Mouse (Mus musculus) cerebellum, adult (tissue): ENCODE results near the gene Clrn3.
A peak's percentile ranks its signal among the peaks of the same experiment; 100 is the strongest.
"Not testable (repeated sequence)": the region's sequence is repeated elsewhere in the genome, so short reads cannot be mapped to it uniquely, and the experiment has no call there.

ENCODE experiments used
- ATAC-seq: cut with Nextera tagmentation; 2 replicates; pipeline ENCODE4 v1.9.2; 2017; ENCODE audit warnings: mild to moderate bottlenecking, moderate library complexity, mixed read lengths; ENCODE audit not compliant: insufficient number of reproducible peaks, low FRiP score, low TSS enrichment

The Clrn3 gene

GRCm38 (mm10) chr7:135528515-135528914 lies at the start of gene Clrn3:
Clrn3 (minus strand) TSS chr7:135528654.
- no peak for ATAC-seq

GRCm38 (mm10) chr7:135576329-135576728 lies 47.9 kb upstream of the Clrn3 start:
- no peak for ATAC-seq

GRCm38 (mm10) chr7:135575319-135576069 lies 47.0 kb upstream of the Clrn3 start:
- not testable (repeated sequence) for ATAC-seq

- peak; percentile 90 for ATAC-seq
These were observed 43.6 kb upstream of the Clrn3 start for GRCm38 (mm10) chr7:135571951-135572559.

GRCm38 (mm10) chr7:135571392-135571791 lies 42.9 kb upstream of the Clrn3 start:
- ATAC-seq, result peak; percentile 57; the same call in 1 of the 2 replicates

GRCm38 (mm10) chr7:135568550-135568949 lies 40.1 kb upstream of the Clrn3 start:
- ATAC-seq, result no peak

- no peak for ATAC-seq
These were observed 39.1 kb upstream of the Clrn3 start for GRCm38 (mm10) chr7:135567582-135567981.

GRCm38 (mm10) chr7:135566013-135566412 lies 37.6 kb upstream of the Clrn3 start:
- ATAC-seq, result no peak

GRCm38 (mm10) chr7:135564022-135564421 lies 35.6 kb upstream of the Clrn3 start:
- ATAC-seq, result no peak

GRCm38 (mm10) chr7:135560280-135560679 lies 31.8 kb upstream of the Clrn3 start:
- no peak for ATAC-seq

- ATAC-seq, result no peak
These were observed 28.4 kb upstream of the Clrn3 start for GRCm38 (mm10) chr7:135556663-135557402.

GRCm38 (mm10) chr7:135553550-135553949 lies 25.1 kb upstream of the Clrn3 start:
- ATAC-seq, result no peak

GRCm38 (mm10) chr7:135551547-135551946 lies 23.1 kb upstream of the Clrn3 start:
- ATAC-seq, result no peak

GRCm38 (mm10) chr7:135548434-135548833 lies 20.0 kb upstream of the Clrn3 start:
- ATAC-seq, result no peak

- ATAC-seq, result no peak
These were observed 18.1 kb upstream of the Clrn3 start for GRCm38 (mm10) chr7:135546530-135546929.

GRCm38 (mm10) chr7:135545957-135546356 lies 17.5 kb upstream of the Clrn3 start:
- ATAC-seq, result no peak

- no peak for ATAC-seq
These were observed 15.9 kb upstream of the Clrn3 start for GRCm38 (mm10) chr7:135544321-135544720.

GRCm38 (mm10) chr7:135543033-135543432 lies 14.6 kb upstream of the Clrn3 start:
- ATAC-seq, result no peak

- no peak for ATAC-seq
These were observed 13.8 kb upstream of the Clrn3 start for GRCm38 (mm10) chr7:135542235-135542634.

- no peak for ATAC-seq
These were observed 11.0 kb upstream of the Clrn3 start for GRCm38 (mm10) chr7:135539429-135539828.
